Mouse (Mus musculus): ENCODE measurements at regions not wholly inside any gene's neighbourhood (a gene's known extent, or its start where the extent isn't known, plus 50 kb on each side); places are given as distances from the start of the nearest gene placed in this dataset.

GRCm38 (mm10) chr14:67612471-67612870, 1603.5 kb upstream of the Gulo start:
- WGBS = 64% methylated on average over 4 of the region's 4 CpGs
- no peak overlapping the region for H3K9ac ChIP-seq (ENCODE audit: low read depth, low read length)
- no peak overlapping the region for H3K27ac ChIP-seq (ENCODE audit: low read depth, low read length)
- no peaks in the 10 kb centered on the region; the same call in 1 of the 2 replicates for H3K27me3 ChIP-seq (ENCODE audit: control insufficient read depth, insufficient read depth, low read length)
- no peak for ATAC-seq (ENCODE audit: low FRiP score, low TSS enrichment)
- H3K4me3 ChIP-seq (ENCODE audit: low read length) = no peak overlapping the region
- no peaks in the 10 kb centered on the region for H3K9me3 ChIP-seq (ENCODE audit: control insufficient read depth, low read length)
- 0 out of 2 replicates have a peak, but pooled peaks cover 15% of the 10 kb centered on the region for H3K4me1 ChIP-seq (ENCODE audit: control insufficient read depth, insufficient read depth, low read length)
- no peak overlapping the region for H3K4me2 ChIP-seq (replicated peaks; ENCODE audit: low read depth, low read length)
- no peaks in the 10 kb centered on the region for H3K36me3 ChIP-seq (ENCODE audit: control insufficient read depth, insufficient read depth, low read length)

- no peak overlapping the region; the same call in 1 of the 2 replicates for H3K9ac ChIP-seq (ENCODE audit: low read depth, low read length)
- H3K9me3 ChIP-seq (ENCODE audit: control insufficient read depth, low read length) = no peaks in the 10 kb centered on the region
- ATAC-seq (ENCODE audit: low FRiP score, low TSS enrichment) = peak; percentile 16; the same call in 1 of the 2 replicates
- 0 out of 2 replicates have a peak, but pooled peaks cover 9% of the 10 kb centered on the region for H3K4me1 ChIP-seq (ENCODE audit: control insufficient read depth, insufficient read depth, low read length)
- no peaks in the 10 kb centered on the region; the same call in 1 of the 2 replicates for H3K27me3 ChIP-seq (ENCODE audit: control insufficient read depth, insufficient read depth, low read length)
- H3K36me3 ChIP-seq (ENCODE audit: control insufficient read depth, insufficient read depth, low read length) = no peaks in the 10 kb centered on the region
- peak overlapping the region; percentile 45 for H3K4me2 ChIP-seq (replicated peaks; ENCODE audit: low read depth, low read length)
- 18% methylated on average over 20 of the region's 20 CpGs for WGBS
- peak overlapping the region; percentile 18; the same call in 1 of the 2 replicates for H3K4me3 ChIP-seq (ENCODE audit: low read length)
- no peak overlapping the region for H3K27ac ChIP-seq (ENCODE audit: low read depth, low read length)
Measured at GRCm38 (mm10) chr14:67608262-67608661, 1599.3 kb upstream of the Gulo start.

GRCm38 (mm10) chr14:67602960-67603359, 1594.0 kb upstream of the Gulo start:
- 0 out of 2 replicates have a peak, but pooled peaks cover 1% of the 10 kb centered on the region for H3K4me1 ChIP-seq (ENCODE audit: control insufficient read depth, insufficient read depth, low read length)
- H3K9ac ChIP-seq (ENCODE audit: low read depth, low read length) = no peak overlapping the region
- no peak overlapping the region for H3K4me2 ChIP-seq (replicated peaks; ENCODE audit: low read depth, low read length)
- H3K9me3 ChIP-seq (ENCODE audit: control insufficient read depth, low read length) = no peaks in the 10 kb centered on the region
- WGBS = 66% methylated on average over 4 of the region's 4 CpGs
- H3K36me3 ChIP-seq (ENCODE audit: control insufficient read depth, insufficient read depth, low read length) = no peaks in the 10 kb centered on the region
- H3K4me3 ChIP-seq (ENCODE audit: low read length) = no peak overlapping the region
- no peak overlapping the region for H3K27ac ChIP-seq (ENCODE audit: low read depth, low read length)
- H3K27me3 ChIP-seq (ENCODE audit: control insufficient read depth, insufficient read depth, low read length) = no peaks in the 10 kb centered on the region
- no peak for ATAC-seq (ENCODE audit: low FRiP score, low TSS enrichment)

- no peaks in the 10 kb centered on the region for H3K4me1 ChIP-seq (ENCODE audit: control insufficient read depth, insufficient read depth, low read length)
- H3K9me3 ChIP-seq (ENCODE audit: control insufficient read depth, low read length) = no peaks in the 10 kb centered on the region
- no peak overlapping the region for H3K4me2 ChIP-seq (replicated peaks; ENCODE audit: low read depth, low read length)
- H3K27me3 ChIP-seq (ENCODE audit: control insufficient read depth, insufficient read depth, low read length) = no peaks in the 10 kb centered on the region
- no peaks in the 10 kb centered on the region for H3K36me3 ChIP-seq (ENCODE audit: control insufficient read depth, insufficient read depth, low read length)
- H3K27ac ChIP-seq (ENCODE audit: low read depth, low read length) = no peak overlapping the region
- 0 out of 2 replicates have a peak, but pooled peaks have one; percentile 52 for ATAC-seq (ENCODE audit: low FRiP score, low TSS enrichment)
- H3K4me3 ChIP-seq (ENCODE audit: low read length) = no peak overlapping the region
- WGBS = 23% methylated on average over 4 of the region's 4 CpGs
- H3K9ac ChIP-seq (ENCODE audit: low read depth, low read length) = no peak overlapping the region
Measured at GRCm38 (mm10) chr14:67599734-67600133, 1590.7 kb upstream of the Gulo start.

- H3K4me2 ChIP-seq (replicated peaks; ENCODE audit: low read depth, low read length) = no peak overlapping the region
Measured at GRCm38 (mm10) chr14:67588627-67589026, 1579.6 kb upstream of the Gulo start.

GRCm38 (mm10) chr14:67584456-67585048, 1575.5 kb upstream of the Gulo start:
- no peak overlapping the region for H3K27ac ChIP-seq (ENCODE audit: low read depth, low read length)
- no peaks in the 10 kb centered on the region for H3K4me1 ChIP-seq (ENCODE audit: control insufficient read depth, insufficient read depth, low read length)
- no peaks in the 10 kb centered on the region for H3K36me3 ChIP-seq (ENCODE audit: control insufficient read depth, insufficient read depth, low read length)
- H3K4me3 ChIP-seq (ENCODE audit: low read length) = no peak overlapping the region
- ATAC-seq (ENCODE audit: low FRiP score, low TSS enrichment) = no peak
- H3K4me2 ChIP-seq (replicated peaks; ENCODE audit: low read depth, low read length) = no peak overlapping the region
- H3K9me3 ChIP-seq (ENCODE audit: control insufficient read depth, low read length) = no peaks in the 10 kb centered on the region
- H3K27me3 ChIP-seq (ENCODE audit: control insufficient read depth, insufficient read depth, low read length) = no peaks in the 10 kb centered on the region
- WGBS = 64% methylated on average over 14 of the region's 14 CpGs
- no peak overlapping the region for H3K9ac ChIP-seq (ENCODE audit: low read depth, low read length)

More at GRCm38 (mm10) chr14:67588627-67589026, 1579.6 kb upstream of the Gulo start:
- Histone ChIP-seq H3K4me1 (ENCODE audit: control insufficient read depth, insufficient read depth, low read length) (no peaks in the 10 kb centered on the region), H3K27ac (ENCODE audit: low read depth, low read length) (no peak overlapping the region), H3K27me3 (ENCODE audit: control insufficient read depth, insufficient read depth, low read length) (no peaks in the 10 kb centered on the region), H3K9ac (ENCODE audit: low read depth, low read length) (no peak overlapping the region), H3K4me3 (ENCODE audit: low read length) (no peak overlapping the region), H3K36me3 (ENCODE audit: control insufficient read depth, insufficient read depth, low read length) (no peaks in the 10 kb centered on the region), H3K9me3 (ENCODE audit: control insufficient read depth, low read length) (no peaks in the 10 kb centered on the region)
- WGBS = 40% methylated on average over 11 of the region's 11 CpGs
- no peak for ATAC-seq (ENCODE audit: low FRiP score, low TSS enrichment)

GRCm38 (mm10) chr14:67582201-67582782, 1573.3 kb upstream of the Gulo start:
- Histone ChIP-seq H3K4me3 (ENCODE audit: low read length) (no peak overlapping the region), H3K4me2 (replicated peaks; ENCODE audit: low read depth, low read length) (no peak overlapping the region), H3K4me1 (ENCODE audit: control insufficient read depth, insufficient read depth, low read length) (no peaks in the 10 kb centered on the region), H3K9me3 (ENCODE audit: control insufficient read depth, low read length) (peaks cover 4% of the 10 kb centered on the region), H3K36me3 (ENCODE audit: control insufficient read depth, insufficient read depth, low read length) (no peaks in the 10 kb centered on the region), H3K27me3 (ENCODE audit: control insufficient read depth, insufficient read depth, low read length) (no peaks in the 10 kb centered on the region), H3K9ac (ENCODE audit: low read depth, low read length) (no peak overlapping the region), H3K27ac (ENCODE audit: low read depth, low read length) (no peak overlapping the region)
- ATAC-seq (ENCODE audit: low FRiP score, low TSS enrichment) = no peak
- WGBS = 83% methylated on average over 8 of the region's 8 CpGs

- Histone ChIP-seq H3K9ac (ENCODE audit: low read depth, low read length) (no peak overlapping the region), H3K4me2 (replicated peaks; ENCODE audit: low read depth, low read length) (no peak overlapping the region), H3K27me3 (ENCODE audit: control insufficient read depth, insufficient read depth, low read length) (no peaks in the 10 kb centered on the region), H3K36me3 (ENCODE audit: control insufficient read depth, insufficient read depth, low read length) (no peaks in the 10 kb centered on the region), H3K27ac (ENCODE audit: low read depth, low read length) (no peak overlapping the region), H3K9me3 (ENCODE audit: control insufficient read depth, low read length) (peaks cover 4% of the 10 kb centered on the region), H3K4me3 (ENCODE audit: low read length) (no peak overlapping the region), H3K4me1 (ENCODE audit: control insufficient read depth, insufficient read depth, low read length) (peaks cover 6% of the 10 kb centered on the region; the same call in 1 of the 2 replicates)
- WGBS = 56% methylated on average over 7 of the region's 7 CpGs
- no peak for ATAC-seq (ENCODE audit: low FRiP score, low TSS enrichment)
Measured at GRCm38 (mm10) chr14:67574346-67574949, 1565.4 kb upstream of the Gulo start.

- no peaks in the 10 kb centered on the region for H3K9me3 ChIP-seq (ENCODE audit: control insufficient read depth, low read length)
- H3K4me2 ChIP-seq (replicated peaks; ENCODE audit: low read depth, low read length) = no peak overlapping the region
- H3K27ac ChIP-seq (ENCODE audit: low read depth, low read length) = no peak overlapping the region
- no peak for ATAC-seq (ENCODE audit: low FRiP score, low TSS enrichment)
- WGBS = 60% methylated on average over 12 of the region's 12 CpGs
- H3K4me3 ChIP-seq (ENCODE audit: low read length) = no peak overlapping the region
- H3K4me1 ChIP-seq (ENCODE audit: control insufficient read depth, insufficient read depth, low read length) = peaks cover 11% of the 10 kb centered on the region; the same call in 1 of the 2 replicates
- peaks cover 4% of the 10 kb centered on the region; the same call in 1 of the 2 replicates for H3K27me3 ChIP-seq (ENCODE audit: control insufficient read depth, insufficient read depth, low read length)
- H3K9ac ChIP-seq (ENCODE audit: low read depth, low read length) = no peak overlapping the region
- no peaks in the 10 kb centered on the region for H3K36me3 ChIP-seq (ENCODE audit: control insufficient read depth, insufficient read depth, low read length)
Measured at GRCm38 (mm10) chr14:67573451-67573995, 1564.5 kb upstream of the Gulo start.

Measured in kidney, embryonic 14.5 days (tissue).